Mouse (Mus musculus): Measurements from ENCODE around the gene Bbs5.

GRCm38 (mm10) chr2:69659326-69659725 is 12.4 kb downstream of the Bbs5 start:
- no peak for TF ChIP-seq USF1 (IDR thresholded peaks at IDR 0.05; ENCODE audit: low read depth)
- no peak for TF ChIP-seq POLR2A (IDR thresholded peaks at IDR 0.05; ENCODE audit: insufficient read length, low read depth)
- TF ChIP-seq E2F4 (IDR thresholded peaks at IDR 0.05; ENCODE audit: insufficient read depth) = no peak
- TF ChIP-seq MYOG (IDR thresholded peaks at IDR 0.05; ENCODE audit: control insufficient read depth in 1 of 3, insufficient read depth in 1 of 3, insufficient read length in 2 of 3, low read depth in 2 of 3) = peak in 1 of 3 experiments; percentile 9
- no peak for TF ChIP-seq MAX (IDR thresholded peaks at IDR 0.05; ENCODE audit: low read depth)
- TF ChIP-seq POLR2AphosphoS2 (IDR thresholded peaks at IDR 0.05; ENCODE audit: insufficient read length, low read depth) = no peak
- peak in 1 of 3 experiments; percentile 39 for TF ChIP-seq MYOD1 (IDR thresholded peaks at IDR 0.05; ENCODE audit: control insufficient read depth in 1 of 3, insufficient read length in 2 of 3, low read depth in 2 of 3)
